Mouse (Mus musculus) heart, adult 2 months (tissue): ENCODE data around the gene Wdr24. TPM values are rescaled to one million over a fixed set of nuclear protein-coding genes. Genes with fewer than 3 reads are reported as not detected.

Experiments
- DNase-seq, 2 experiments: peaks; one replicate each; pipeline ENCODE4 v3.0.0; 2021
- H3K27ac ChIP-seq: fragments of 200-600 bp; 2 replicates; pipeline ENCODE4 v1.8.1; 2022
- H3K27me3 ChIP-seq: fragments of 200-500 bp; 2 replicates; pipeline ENCODE4 v1.6.1; 2012; ENCODE audit warnings: mild to moderate bottlenecking, low read length, inconsistent platforms, mixed read lengths; ENCODE audit not compliant: control insufficient read depth, insufficient read depth
- H3K36me3 ChIP-seq: fragments of 200-500 bp; 2 replicates; pipeline ENCODE4 v1.6.1; 2012; ENCODE audit warnings: low read length, inconsistent platforms; ENCODE audit not compliant: control insufficient read depth, insufficient read depth
- H3K4me1 ChIP-seq: fragments of 200-500 bp; 2 replicates; pipeline ENCODE4 v1.6.1; 2011; ENCODE audit warnings: low read length; ENCODE audit not compliant: control insufficient read depth, insufficient read depth
- H3K4me3 ChIP-seq: fragments of 200-600 bp; 2 replicates; pipeline ENCODE4 v1.8.1; 2022
- H3K79me2 ChIP-seq: fragments of 200-500 bp; replicated peaks from 2 replicates; pipeline ENCODE4 v1.6.1; 2012; ENCODE audit warnings: mild to moderate bottlenecking, inconsistent platforms, low read length, moderate library complexity, mixed read lengths; ENCODE audit not compliant: control insufficient read depth, insufficient read depth
- H3K9ac ChIP-seq: fragments of 200-500 bp; 2 replicates; pipeline ENCODE4 v1.6.1; 2012; ENCODE audit warnings: low read depth, mild to moderate bottlenecking, control low read depth, inconsistent platforms, low read length, mixed read lengths
- CTCF ChIP-seq: fragments of 200-600 bp; IDR thresholded peaks from 2 replicates; pipeline ENCODE4 v1.8.1; 2022; ENCODE audit warnings: antibody characterized with exemption, mild to moderate bottlenecking, moderate library complexity
- EP300 ChIP-seq: fragments of 200-500 bp; IDR thresholded peaks from 2 replicates; pipeline ENCODE4 v1.6.1; 2011; ENCODE audit warnings: low read depth, low read length, control low read depth; ENCODE audit not compliant: insufficient read depth
- POLR2A ChIP-seq: fragments of 200-500 bp; IDR thresholded peaks from 2 replicates; pipeline ENCODE4 v1.6.1; 2011; ENCODE audit warnings: mild to moderate bottlenecking, low read depth, low read length, control low read depth; ENCODE audit not compliant: insufficient read depth
- WGBS: fragments of 180-500 bp; shearing (Covaris S2); methylation state at CpG from one replicate; pipeline ENCODE4 v1.1.7; 2018; 5-methylcytosine and 5-hydroxymethylcytosine counted together
- intact Hi-C: fragments of 180-260 bp; cut with DNase I; formaldehyde crosslinking; loops from one replicate; pipeline ENCODE4 v1.15.1; 2025
- polyA plus RNA-seq: library from polyadenylated mRNA; depleted of rRNA; stranded (reverse); fragments of >200 nt; gene quantifications from 2 replicates; pipeline ENCODE4 v1.2.3, GENCODE M21; 2012
- total RNA-seq, 2 experiments: library from RNA; stranded (reverse); gene quantifications; 2 replicates each; pipeline ENCODE4 v1.2.3; 2021

Gene Wdr24
- total and polyA plus RNA-seq, 3 experiments = 11.0 to 20.4 (median 11.1) TPM

DNA sequence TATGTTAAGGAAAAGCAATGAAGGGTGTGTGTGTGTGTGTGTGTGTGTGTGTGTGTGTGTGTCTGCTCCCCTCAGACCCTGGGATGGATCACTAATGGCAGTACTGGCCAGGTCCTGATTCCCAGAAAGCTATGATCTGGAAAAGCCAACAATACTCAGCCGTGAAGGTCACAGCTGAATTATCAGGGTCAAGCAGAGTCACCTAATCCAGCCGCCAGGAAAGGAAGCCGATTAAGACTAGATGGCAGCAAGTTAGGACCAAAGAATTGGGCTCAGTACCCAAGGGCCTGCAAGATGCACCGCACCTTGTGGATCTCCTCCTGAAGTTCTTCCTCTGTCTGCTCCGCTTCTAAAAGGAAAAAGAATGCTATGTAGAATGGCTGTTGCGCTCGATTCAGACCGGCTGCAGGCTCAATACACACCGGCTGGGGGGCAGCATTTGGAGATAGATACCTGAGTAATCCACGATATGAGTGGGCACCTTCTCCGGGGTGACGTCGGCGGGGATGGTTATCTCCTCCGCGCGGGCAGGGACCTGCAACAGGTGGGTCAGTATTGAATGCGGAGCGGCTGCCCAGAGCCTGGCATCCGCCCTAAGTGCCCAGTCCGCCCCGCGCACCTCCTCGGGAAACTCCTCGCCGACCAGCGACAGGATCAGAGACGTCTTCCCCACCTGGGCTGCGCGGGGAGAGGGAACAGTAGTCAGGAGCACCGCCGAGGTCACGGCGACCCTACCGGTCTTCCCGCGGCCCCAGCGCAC, 20.4 kb downstream of the Wdr24 start:
- H3K36me3 ChIP-seq = no peaks in the 10 kb centered on the region
- H3K4me3 ChIP-seq = peak overlapping the region; percentile 96
- no peaks in the 10 kb centered on the region for H3K79me2 ChIP-seq
- H3K27ac ChIP-seq = peak overlapping the region; percentile 95
- TF ChIP-seq POLR2A = no peak
- TF ChIP-seq CTCF = no peak
- no peak for TF ChIP-seq EP300
- intact Hi-C loops = no loop called here
- peak overlapping the region; percentile 93 for H3K9ac ChIP-seq
- under 1% methylated on average over 38 of the region's 38 CpGs for WGBS
- peaks cover 8% of the 10 kb centered on the region for H3K4me1 ChIP-seq
- no peaks in the 10 kb centered on the region for H3K27me3 ChIP-seq
- DNase-seq = no peak

DNA sequence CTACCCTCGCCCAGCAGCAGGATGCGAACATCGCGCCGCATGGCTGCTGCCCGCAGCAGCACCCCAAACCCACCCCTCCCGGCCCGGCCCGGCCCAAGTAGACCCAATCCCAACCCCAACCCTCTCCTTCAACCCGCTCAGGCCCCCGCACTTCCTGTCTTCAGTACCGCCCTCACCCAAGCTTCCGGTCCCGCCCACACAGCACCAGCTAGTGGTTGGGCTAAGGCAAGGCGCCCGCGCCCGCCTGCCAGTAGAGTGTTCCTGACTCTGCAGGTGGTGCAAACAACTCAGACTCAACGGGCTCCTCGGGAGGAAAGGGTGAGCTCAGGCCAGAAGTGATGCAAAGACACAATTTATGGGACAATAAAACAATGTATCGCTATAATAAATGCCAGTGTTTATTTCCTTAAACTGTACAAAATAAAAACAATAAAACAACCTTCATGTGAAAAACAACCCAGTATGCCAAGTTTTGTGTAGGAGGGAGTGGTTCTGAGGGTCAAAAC, 21.0 kb downstream of the Wdr24 start, which contains the start of gene Rhot2:
TSS of gene Rhot2 (minus strand) at position 456 of the 506 bp plus-strand sequence.
- 1% methylated on average over 21 of the region's 21 CpGs for WGBS
- intact Hi-C loops = no loop called here
- peak within 1 kb of the TSS; percentile 93 for H3K9ac ChIP-seq
- peak; percentile 70 for TF ChIP-seq CTCF
- 0 out of 2 replicates have a peak, but pooled peaks have one; percentile 55 for TF ChIP-seq EP300
- TF ChIP-seq POLR2A = no peak; the same call in none of the 2 replicates
- no peaks in the 10 kb centered on the region for H3K36me3 ChIP-seq
- H3K27ac ChIP-seq = peak within 1 kb of the TSS; percentile 95
- H3K27me3 ChIP-seq = no peaks in the 10 kb centered on the region
- peak within 1 kb of the TSS; percentile 96 for H3K4me3 ChIP-seq
- peaks cover 8% of the 10 kb centered on the region for H3K4me1 ChIP-seq
- peak; percentile 95 to 96 for DNase-seq
- no peaks in the 10 kb centered on the region for H3K79me2 ChIP-seq

DNA sequence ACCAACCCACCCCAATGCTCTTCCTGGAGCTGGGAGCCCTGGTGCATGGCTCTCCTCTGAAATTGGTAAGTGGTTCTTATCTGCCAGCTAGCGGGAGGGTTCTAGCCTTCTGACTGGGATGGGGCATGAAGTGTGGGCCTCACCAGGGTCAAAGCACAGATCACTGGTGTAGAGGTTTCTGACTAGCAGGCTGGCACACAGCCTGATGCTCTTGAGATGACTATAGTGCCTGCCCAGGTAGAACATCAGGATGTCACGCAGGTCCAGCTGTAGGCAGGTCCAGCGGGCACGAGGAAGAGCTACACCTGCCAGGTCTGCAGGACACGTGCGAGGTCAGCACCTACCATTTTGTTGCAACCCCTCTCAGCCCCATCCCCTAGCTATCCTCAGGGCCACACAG, 36.8 kb downstream of the Wdr24 start:
- TF ChIP-seq CTCF = no peak
- 91% methylated on average over 6 of the region's 6 CpGs for WGBS
- DNase-seq = no peak

DNA sequence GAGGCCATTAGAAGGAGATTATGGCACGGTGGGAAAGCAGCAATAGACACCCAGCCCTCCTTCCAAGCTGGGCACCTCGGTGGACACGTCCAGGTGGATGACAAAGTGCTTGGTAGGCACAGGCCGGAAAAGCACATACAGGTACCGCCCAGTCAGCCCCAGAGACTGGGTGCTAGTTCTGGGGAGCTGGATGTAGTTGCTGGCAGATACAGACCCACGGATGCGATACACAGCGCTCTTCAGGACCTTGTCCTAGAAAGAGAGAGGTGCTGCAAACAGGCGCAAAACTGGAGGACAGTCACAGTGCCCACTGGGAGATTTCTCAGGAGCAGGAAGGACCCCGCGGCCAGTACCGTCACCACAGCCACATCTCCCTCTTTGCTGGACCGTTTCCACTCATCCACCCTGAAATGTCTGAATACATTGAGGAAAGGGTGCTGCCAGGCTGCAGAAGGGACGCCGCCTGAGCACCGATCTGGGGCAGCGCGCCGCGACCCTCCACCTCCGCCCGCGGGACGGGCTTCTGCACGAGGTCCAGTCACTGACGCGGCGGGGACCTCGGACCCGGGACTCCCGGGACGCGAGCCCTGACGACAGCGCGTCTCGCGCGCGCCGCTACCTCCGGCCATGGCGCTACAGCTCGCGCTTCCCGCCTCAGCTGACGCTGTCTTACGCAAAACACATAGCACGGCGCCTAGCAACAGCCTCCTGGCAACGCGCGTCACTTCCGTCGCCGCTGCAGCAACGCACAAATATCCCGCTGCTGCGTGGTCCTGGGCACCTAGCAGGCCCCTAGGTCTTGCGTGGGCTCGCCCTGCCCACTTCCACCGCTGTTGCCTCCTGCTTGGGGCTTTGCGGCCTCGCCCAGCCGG, 37.6 kb downstream of the Wdr24 start, which contains the start of gene Wdr90:
TSS of gene Wdr90 (minus strand) at position 670 of the 872 bp plus-strand sequence.
- peak; percentile 92 to 94 for DNase-seq
- Histone ChIP-seq H3K9ac (peak within 1 kb of the TSS; percentile 79), H3K4me1 (peaks cover 1% of the 10 kb centered on the region; the same call in 1 of the 2 replicates), H3K27me3 (no peaks in the 10 kb centered on the region), H3K36me3 (no peaks in the 10 kb centered on the region), H3K4me3 (peak within 1 kb of the TSS; percentile 63), H3K79me2 (peaks cover 3% of the 10 kb centered on the region), H3K27ac (peak within 1 kb of the TSS; percentile 91)
- WGBS = 4% methylated on average over 65 of the region's 65 CpGs
- peak; percentile 88 for TF ChIP-seq POLR2A
- peak; percentile 60 for TF ChIP-seq CTCF
- peak; percentile 73; the same call in 1 of the 2 replicates for TF ChIP-seq EP300
- intact Hi-C loops = no loop called here

More for the DNA sequence above, 36.8 kb downstream of the Wdr24 start:
- no peak overlapping the region for H3K27ac ChIP-seq
- H3K27me3 ChIP-seq = no peaks in the 10 kb centered on the region
- no peak overlapping the region for H3K4me3 ChIP-seq
- intact Hi-C loops = no loop called here
- H3K36me3 ChIP-seq = no peaks in the 10 kb centered on the region
- peaks cover under 1% of the 10 kb centered on the region for H3K79me2 ChIP-seq
- peaks cover 1% of the 10 kb centered on the region; the same call in 1 of the 2 replicates for H3K4me1 ChIP-seq
- H3K9ac ChIP-seq = no peak overlapping the region

DNA sequence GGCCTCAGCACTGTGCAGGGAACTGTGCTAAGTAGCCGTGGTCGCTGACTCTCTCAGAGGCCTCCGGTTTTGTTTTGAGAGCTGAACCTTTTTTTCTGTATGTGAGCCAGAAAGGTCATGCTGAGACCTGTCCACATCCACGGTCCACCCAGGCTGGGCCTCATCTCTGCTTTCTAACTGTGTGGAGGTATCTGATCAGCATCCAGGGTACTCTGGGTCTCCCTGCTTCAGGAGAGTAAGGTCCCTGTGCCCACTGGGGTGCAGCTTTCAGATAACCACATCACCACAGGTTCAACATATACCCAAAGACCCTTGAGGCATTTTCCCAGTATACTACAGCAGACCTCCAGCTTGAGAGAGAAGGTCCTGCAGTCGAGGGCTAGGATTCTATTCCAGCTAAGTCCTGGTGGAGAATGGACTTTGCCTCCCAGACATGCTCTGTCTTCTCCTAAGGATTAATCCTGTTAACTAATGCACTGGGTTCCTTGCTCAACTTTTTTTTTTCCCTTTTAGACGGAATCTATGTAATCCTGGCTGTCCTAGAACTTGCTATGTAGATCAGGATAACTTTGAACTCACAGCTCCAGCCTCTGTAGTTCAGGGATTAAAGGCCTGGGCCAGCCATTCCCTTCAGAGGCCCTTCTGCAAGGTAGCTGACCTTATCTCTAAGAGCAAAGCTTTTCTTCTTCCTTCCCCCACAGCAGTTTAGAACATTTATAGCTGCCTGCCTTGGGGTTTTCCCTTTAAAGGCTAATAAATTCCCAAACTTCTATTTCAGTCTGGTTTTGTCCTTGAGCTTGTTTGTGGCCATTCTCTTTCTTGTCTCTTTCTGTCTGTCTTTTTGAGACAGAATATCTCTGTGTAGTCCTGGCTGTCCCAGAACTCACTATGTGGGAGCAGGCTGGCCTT, 38.5 kb downstream of the Wdr24 start:
- DNase-seq = no peak
- H3K36me3 ChIP-seq = no peaks in the 10 kb centered on the region
- H3K4me1 ChIP-seq = peaks cover 1% of the 10 kb centered on the region; the same call in 1 of the 2 replicates
- peak overlapping the region; percentile 63 for H3K4me3 ChIP-seq
- intact Hi-C loops = no loop called here
- H3K27me3 ChIP-seq = no peaks in the 10 kb centered on the region
- H3K79me2 ChIP-seq = peaks cover 3% of the 10 kb centered on the region
- TF ChIP-seq EP300 (no peak; the same call in 1 of the 2 replicates), POLR2A (no peak), CTCF (no peak)
- 17% methylated on average over 6 of the region's 6 CpGs for WGBS
- H3K27ac ChIP-seq = peak overlapping the region; percentile 91
- peak overlapping the region; percentile 79 for H3K9ac ChIP-seq
